Mouse (Mus musculus) megakaryocyte-erythroid progenitor cell, adult 5 weeks (primary cell): ENCODE results near the gene Fsd1l. TPM values are rescaled to one million over a fixed set of nuclear protein-coding genes. Genes with fewer than 3 reads are reported as not detected.

Experiments
- polyA plus RNA-seq: library from polyadenylated mRNA; stranded (reverse); fragments of >175 nt; gene quantifications from 2 replicates; pipeline ENCODE4 v1.2.3, GENCODE M21; 2012

The Fsd1l gene
- 0.17 and 0.73 TPM in 2 replicates for polyA plus RNA-seq

DNA sequence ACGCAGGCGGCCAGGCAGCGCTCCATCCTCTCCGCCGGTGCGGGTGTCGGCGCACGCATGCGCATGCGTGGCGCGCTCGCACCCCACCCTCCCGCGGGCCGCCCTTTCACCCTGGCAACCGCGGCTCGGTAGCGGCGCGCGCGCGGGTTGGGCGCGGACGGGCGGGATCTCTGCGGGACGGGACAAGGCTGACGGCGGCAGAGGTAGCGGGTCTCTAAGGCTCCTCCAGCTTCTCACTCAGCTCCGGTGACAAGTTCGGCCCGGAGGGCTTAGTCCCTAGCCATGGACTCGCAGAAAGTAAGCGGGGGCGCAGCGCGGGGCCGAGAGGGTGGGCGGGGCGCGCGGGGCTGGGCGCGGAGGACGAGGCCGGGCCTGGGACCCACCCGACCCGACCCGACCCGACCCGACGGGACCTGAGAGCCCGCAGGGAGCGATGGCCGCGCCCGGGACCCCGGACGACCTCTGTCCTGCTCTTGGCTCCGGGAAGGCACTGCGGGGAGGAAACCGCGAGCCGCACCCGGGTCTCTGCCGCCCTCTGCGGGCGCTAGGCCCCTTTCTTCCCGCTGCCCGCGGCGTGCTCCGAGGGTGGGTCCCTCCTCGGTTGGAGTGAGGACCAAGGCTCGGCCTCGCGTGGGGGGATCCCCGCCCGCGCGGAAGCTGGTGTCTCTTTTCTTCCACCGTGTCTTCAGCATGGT, at the start of gene Fsd1l:
Fsd1l (plus strand) TSS at position 156 of the 695 bp plus-strand sequence.

DNA sequence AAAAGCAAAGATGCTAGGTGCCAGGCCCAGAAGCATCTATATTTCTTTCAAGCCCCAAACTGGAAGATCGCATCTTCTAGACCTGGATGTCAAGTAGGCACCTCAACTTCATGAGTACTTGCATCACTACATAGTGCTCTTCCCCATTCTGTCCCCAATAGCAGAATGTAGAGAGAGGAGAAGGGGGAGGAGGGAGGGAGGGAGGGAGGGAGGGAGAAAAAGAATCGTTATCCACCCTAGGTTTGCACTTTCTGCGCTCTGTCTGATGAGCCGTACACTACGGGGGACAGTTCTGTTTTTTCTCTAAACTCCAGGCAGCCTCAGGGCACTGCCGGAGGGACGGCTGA, 82.4 kb downstream of the Fsd1l start, which contains the start of gene Fktn:
Fktn (plus strand) TSS at position 295 of the 347 bp plus-strand sequence.

Other genes starting within 250 kb of the Fsd1l start
- gene Slc44a1, start 191.1 kb upstream of the Fsd1l start, polyA plus RNA-seq: 1.3 and 2.1 TPM in 2 replicates
- gene Fktn, start 82.5 kb downstream of the Fsd1l start, polyA plus RNA-seq: 0.24 and 0.38 TPM in 2 replicates
- not detected in 2 replicates for gene Tal2, start 148.2 kb downstream of the Fsd1l start, polyA plus RNA-seq
- 22.5 and 49.8 TPM in 2 replicates for gene Tmem38b, start 194.6 kb downstream of the Fsd1l start, polyA plus RNA-seq